Mouse (Mus musculus): ENCODE measurements at regions not wholly inside any gene's neighbourhood (a gene's known extent, or its start where the extent isn't known, plus 50 kb on each side); places are given as distances from the start of the nearest gene placed in this dataset.
A peak's percentile ranks its signal among the peaks of the same experiment; 100 is the strongest.

- no peaks in the 10 kb centered on the region for H3K36me3 ChIP-seq (ENCODE audit: control insufficient read depth, insufficient read depth, low read length)
- WGBS = 92% methylated on average over 14 of the region's 14 CpGs
- DNase-seq (no peak), ATAC-seq (ENCODE audit: low FRiP score, low TSS enrichment) (no peak)
- no peak overlapping the region for H3K9ac ChIP-seq (replicated peaks; ENCODE audit: low read length)
- no peaks in the 10 kb centered on the region for H3K4me1 ChIP-seq (ENCODE audit: control insufficient read depth, insufficient read depth, low read length)
- no peak overlapping the region for H3K4me3 ChIP-seq (replicated peaks; ENCODE audit: low read depth, low read length)
- no peak overlapping the region for H3K4me2 ChIP-seq (ENCODE audit: low read length)
- H3K9me3 ChIP-seq (ENCODE audit: control insufficient read depth, low read length) = no peaks in the 10 kb centered on the region
- no peaks in the 10 kb centered on the region for H3K27me3 ChIP-seq (ENCODE audit: control insufficient read depth, insufficient read depth, low read length)
- no peak overlapping the region for H3K27ac ChIP-seq (replicated peaks; ENCODE audit: low read depth, low read length)
Observed at GRCm38 (mm10) chr14:33820541-33821260, 102.7 kb upstream of the Gdf10 start.

- 93% methylated on average over 7 of the region's 7 CpGs for WGBS
- ATAC-seq (ENCODE audit: low FRiP score, low TSS enrichment) (no peak), DNase-seq (no peak)
- Histone ChIP-seq H3K27ac (replicated peaks; ENCODE audit: low read depth, low read length) (no peak overlapping the region), H3K9me3 (ENCODE audit: control insufficient read depth, low read length) (no peaks in the 10 kb centered on the region), H3K4me1 (ENCODE audit: control insufficient read depth, insufficient read depth, low read length) (no peaks in the 10 kb centered on the region), H3K36me3 (ENCODE audit: control insufficient read depth, insufficient read depth, low read length) (no peaks in the 10 kb centered on the region), H3K27me3 (ENCODE audit: control insufficient read depth, insufficient read depth, low read length) (no peaks in the 10 kb centered on the region), H3K9ac (replicated peaks; ENCODE audit: low read length) (no peak overlapping the region), H3K4me3 (replicated peaks; ENCODE audit: low read depth, low read length) (no peak overlapping the region), H3K4me2 (ENCODE audit: low read length) (no peak overlapping the region)
Observed at GRCm38 (mm10) chr14:33821436-33821835, 102.0 kb upstream of the Gdf10 start.

GRCm38 (mm10) chr14:33824421-33824874 lies 98.9 kb upstream of the Gdf10 start:
- H3K4me3 ChIP-seq (replicated peaks; ENCODE audit: low read depth, low read length) = no peak overlapping the region
- peak; percentile 54 for DNase-seq
- no peak overlapping the region for H3K4me2 ChIP-seq (ENCODE audit: low read length)
- ATAC-seq (ENCODE audit: low FRiP score, low TSS enrichment) = no peak
- H3K4me1 ChIP-seq (ENCODE audit: control insufficient read depth, insufficient read depth, low read length) = no peaks in the 10 kb centered on the region
- 34% methylated on average over 11 of the region's 11 CpGs for WGBS
- H3K27me3 ChIP-seq (ENCODE audit: control insufficient read depth, insufficient read depth, low read length) = no peaks in the 10 kb centered on the region
- no peak overlapping the region for H3K9ac ChIP-seq (replicated peaks; ENCODE audit: low read length)
- H3K9me3 ChIP-seq (ENCODE audit: control insufficient read depth, low read length) = no peaks in the 10 kb centered on the region
- no peaks in the 10 kb centered on the region for H3K36me3 ChIP-seq (ENCODE audit: control insufficient read depth, insufficient read depth, low read length)
- H3K27ac ChIP-seq (replicated peaks; ENCODE audit: low read depth, low read length) = no peak overlapping the region

GRCm38 (mm10) chr14:33826003-33826644 lies 97.3 kb upstream of the Gdf10 start:
- 86% methylated on average over 12 of the region's 12 CpGs for whole genome bisulfite sequencing
- no peak for DNase-seq
- Histone ChIP-seq H3K4me1 (ENCODE audit: control insufficient read depth, insufficient read depth, low read length) (no peaks in the 10 kb centered on the region), H3K4me2 (ENCODE audit: low read length) (no peak overlapping the region), H3K27me3 (ENCODE audit: control insufficient read depth, insufficient read depth, low read length) (no peaks in the 10 kb centered on the region), H3K9ac (replicated peaks; ENCODE audit: low read length) (no peak overlapping the region), H3K36me3 (ENCODE audit: control insufficient read depth, insufficient read depth, low read length) (no peaks in the 10 kb centered on the region), H3K27ac (replicated peaks; ENCODE audit: low read depth, low read length) (no peak overlapping the region), H3K9me3 (ENCODE audit: control insufficient read depth, low read length) (no peaks in the 10 kb centered on the region), H3K4me3 (replicated peaks; ENCODE audit: low read depth, low read length) (no peak overlapping the region)
- ATAC-seq (ENCODE audit: low FRiP score, low TSS enrichment) = no peak

- Histone ChIP-seq H3K27ac (replicated peaks; ENCODE audit: low read depth, low read length) (no peak overlapping the region), H3K9me3 (ENCODE audit: control insufficient read depth, low read length) (no peaks in the 10 kb centered on the region), H3K9ac (replicated peaks; ENCODE audit: low read length) (no peak overlapping the region), H3K4me2 (ENCODE audit: low read length) (no peak overlapping the region), H3K36me3 (ENCODE audit: control insufficient read depth, insufficient read depth, low read length) (no peaks in the 10 kb centered on the region), H3K4me3 (replicated peaks; ENCODE audit: low read depth, low read length) (no peak overlapping the region), H3K27me3 (ENCODE audit: control insufficient read depth, insufficient read depth, low read length) (no peaks in the 10 kb centered on the region), H3K4me1 (ENCODE audit: control insufficient read depth, insufficient read depth, low read length) (no peaks in the 10 kb centered on the region)
- ATAC-seq (ENCODE audit: low FRiP score, low TSS enrichment) (no peak), DNase-seq (peak; percentile 63)
- 69% methylated on average over 14 of the region's 14 CpGs for WGBS
Observed at GRCm38 (mm10) chr14:33832650-33833319, 90.6 kb upstream of the Gdf10 start.

- DNase-seq (no peak), ATAC-seq (ENCODE audit: low FRiP score, low TSS enrichment) (no peak)
- WGBS = 91% methylated on average over 11 of the region's 11 CpGs
- Histone ChIP-seq H3K9ac (replicated peaks; ENCODE audit: low read length) (no peak overlapping the region), H3K4me1 (ENCODE audit: control insufficient read depth, insufficient read depth, low read length) (no peaks in the 10 kb centered on the region), H3K36me3 (ENCODE audit: control insufficient read depth, insufficient read depth, low read length) (no peaks in the 10 kb centered on the region), H3K27ac (replicated peaks; ENCODE audit: low read depth, low read length) (no peak overlapping the region), H3K4me2 (ENCODE audit: low read length) (no peak overlapping the region), H3K27me3 (ENCODE audit: control insufficient read depth, insufficient read depth, low read length) (no peaks in the 10 kb centered on the region), H3K9me3 (ENCODE audit: control insufficient read depth, low read length) (no peaks in the 10 kb centered on the region), H3K4me3 (replicated peaks; ENCODE audit: low read depth, low read length) (no peak overlapping the region)
Observed at GRCm38 (mm10) chr14:33836341-33836740, 87.0 kb upstream of the Gdf10 start.

GRCm38 (mm10) chr14:33841821-33842220 lies 81.6 kb upstream of the Gdf10 start:
- no peak overlapping the region for H3K4me3 ChIP-seq (replicated peaks; ENCODE audit: low read depth, low read length)
- DNase-seq = no peak
- H3K4me2 ChIP-seq (ENCODE audit: low read length) = no peak overlapping the region
- H3K27me3 ChIP-seq (ENCODE audit: control insufficient read depth, insufficient read depth, low read length) = no peaks in the 10 kb centered on the region
- no peaks in the 10 kb centered on the region for H3K36me3 ChIP-seq (ENCODE audit: control insufficient read depth, insufficient read depth, low read length)
- no peak overlapping the region for H3K27ac ChIP-seq (replicated peaks; ENCODE audit: low read depth, low read length)
- no peaks in the 10 kb centered on the region for H3K9me3 ChIP-seq (ENCODE audit: control insufficient read depth, low read length)
- H3K4me1 ChIP-seq (ENCODE audit: control insufficient read depth, insufficient read depth, low read length) = no peaks in the 10 kb centered on the region
- WGBS = 95% methylated on average over 6 of the region's 6 CpGs
- ATAC-seq (ENCODE audit: low FRiP score, low TSS enrichment) = no peak
- no peak overlapping the region for H3K9ac ChIP-seq (replicated peaks; ENCODE audit: low read length)

- Histone ChIP-seq H3K9me3 (ENCODE audit: control insufficient read depth, low read length) (no peaks in the 10 kb centered on the region), H3K4me1 (ENCODE audit: control insufficient read depth, insufficient read depth, low read length) (no peaks in the 10 kb centered on the region), H3K27me3 (ENCODE audit: control insufficient read depth, insufficient read depth, low read length) (no peaks in the 10 kb centered on the region), H3K4me3 (replicated peaks; ENCODE audit: low read depth, low read length) (no peak overlapping the region), H3K4me2 (ENCODE audit: low read length) (no peak overlapping the region), H3K9ac (replicated peaks; ENCODE audit: low read length) (no peak overlapping the region), H3K36me3 (ENCODE audit: control insufficient read depth, insufficient read depth, low read length) (no peaks in the 10 kb centered on the region), H3K27ac (replicated peaks; ENCODE audit: low read depth, low read length) (no peak overlapping the region)
- DNase-seq (no peak), ATAC-seq (ENCODE audit: low FRiP score, low TSS enrichment) (no peak)
- WGBS = 85% methylated on average over 3 of the region's 3 CpGs
Observed at GRCm38 (mm10) chr14:33853499-33853898, 69.9 kb upstream of the Gdf10 start.
